Mouse (Mus musculus) retina, postnatal 1 day (tissue): ENCODE measurements around the gene Doc2g.
"Not testable (repeated sequence)": the region's sequence is repeated elsewhere in the genome, so short reads cannot be mapped to it uniquely, and the experiment has no call there.

Experiments used
- DNase-seq: peaks from one replicate; pipeline ENCODE4 v3.0.0-alpha.2; 2012

The Doc2g gene

GRCm38 (mm10) chr19:4003112-4003511 lies at the start of gene Doc2g:
Gene Doc2g, plus strand, starts transcription at chr19:4003313.
- DNase-seq: no peak

DNA sequence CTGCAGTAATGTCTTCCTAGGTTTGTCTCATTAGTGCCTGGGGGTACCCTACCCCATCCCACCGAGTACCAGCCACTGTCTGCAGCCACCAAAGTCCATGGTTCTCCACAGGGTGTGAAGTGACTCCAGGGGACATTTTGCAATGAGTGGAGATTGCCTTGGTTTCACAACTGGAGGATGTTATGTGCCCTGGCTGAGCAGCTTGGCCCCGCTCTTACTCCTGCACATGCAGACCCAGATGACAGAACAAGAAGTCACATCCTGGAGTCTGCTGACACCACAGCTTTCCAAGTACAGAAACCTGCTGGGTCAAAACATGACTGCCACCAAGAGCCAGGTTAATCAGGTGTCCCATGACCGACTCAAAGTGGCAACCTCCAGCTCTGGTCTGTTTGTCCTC lies 48.1 kb upstream of the Doc2g start:
- DNase-seq: no peak

GRCm38 (mm10) chr19:3955804-3956203 lies 47.3 kb upstream of the Doc2g start:
- peak; percentile 18 for DNase-seq

- not testable (repeated sequence) for DNase-seq
These were observed 45.6 kb upstream of the Doc2g start for GRCm38 (mm10) chr19:3957296-3958036.

DNA sequence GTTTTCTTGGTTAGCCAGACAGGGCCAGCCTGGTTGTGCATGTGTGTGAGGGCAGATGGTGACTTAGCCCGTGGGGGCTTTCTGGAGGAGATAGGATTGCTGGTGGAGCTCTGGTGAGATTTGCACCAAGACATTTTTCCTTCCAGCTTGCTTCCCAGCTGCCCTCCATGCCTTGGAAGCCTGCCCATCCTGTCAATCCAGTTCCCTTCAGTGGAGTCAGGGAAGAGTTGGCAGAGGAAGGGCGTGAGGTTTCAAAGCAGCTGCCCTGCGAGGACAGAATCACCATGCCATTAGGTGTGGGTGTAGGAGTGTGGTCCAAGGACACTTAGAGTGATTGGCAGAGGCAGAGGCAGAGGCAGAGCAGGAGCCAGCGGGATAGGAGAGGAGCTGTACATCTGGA lies 44.6 kb upstream of the Doc2g start, which contains the start of gene Aldh3b3:
Aldh3b3 (plus strand) TSS at position 176 of the 400 bp plus-strand sequence.
- no peak for DNase-seq

DNA sequence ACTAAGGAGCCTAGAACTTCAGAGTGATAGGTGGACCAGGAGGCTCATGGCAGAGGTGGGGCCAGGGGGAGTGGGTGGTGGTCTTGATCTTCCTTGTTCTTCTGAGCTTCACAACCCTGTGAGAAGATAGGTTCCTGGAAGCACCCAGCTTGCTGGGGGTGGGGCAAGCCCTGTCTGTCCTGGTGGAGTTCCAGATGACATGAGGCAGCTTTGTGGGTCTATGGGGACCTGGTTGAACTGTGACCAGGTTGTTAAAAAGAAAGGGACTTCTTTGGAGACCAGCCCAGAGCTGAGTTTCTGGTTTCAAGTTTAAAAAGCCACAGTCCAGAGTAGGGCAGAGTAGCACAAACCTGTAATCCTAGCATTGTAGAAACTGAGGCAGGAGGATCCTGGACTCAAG lies 44.1 kb upstream of the Doc2g start:
- DNase-seq: no peak

GRCm38 (mm10) chr19:3960211-3960610 lies 42.9 kb upstream of the Doc2g start:
- no peak for DNase-seq

DNA sequence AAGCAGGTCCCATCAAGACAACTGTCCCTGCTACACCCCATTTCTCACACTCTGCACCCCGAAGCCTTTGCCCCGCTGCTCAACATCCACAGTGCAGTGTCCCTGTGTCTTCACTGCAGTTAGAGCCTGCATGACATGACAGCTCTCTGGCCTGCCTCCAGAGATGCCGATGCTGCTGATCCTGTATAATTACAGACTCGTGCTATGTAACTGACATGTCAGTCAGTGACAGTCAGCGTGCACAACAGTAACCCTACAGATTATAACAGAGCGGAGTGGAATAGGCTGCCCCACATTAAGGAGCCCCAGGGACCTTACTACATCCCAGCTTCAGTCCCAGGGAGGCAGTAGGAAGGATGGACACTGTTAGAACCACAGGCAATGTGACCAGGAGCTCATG lies 41.3 kb upstream of the Doc2g start:
- not testable (repeated sequence) for DNase-seq

GRCm38 (mm10) chr19:3962469-3962868 lies 40.6 kb upstream of the Doc2g start:
- DNase-seq: peak; percentile 46

DNA sequence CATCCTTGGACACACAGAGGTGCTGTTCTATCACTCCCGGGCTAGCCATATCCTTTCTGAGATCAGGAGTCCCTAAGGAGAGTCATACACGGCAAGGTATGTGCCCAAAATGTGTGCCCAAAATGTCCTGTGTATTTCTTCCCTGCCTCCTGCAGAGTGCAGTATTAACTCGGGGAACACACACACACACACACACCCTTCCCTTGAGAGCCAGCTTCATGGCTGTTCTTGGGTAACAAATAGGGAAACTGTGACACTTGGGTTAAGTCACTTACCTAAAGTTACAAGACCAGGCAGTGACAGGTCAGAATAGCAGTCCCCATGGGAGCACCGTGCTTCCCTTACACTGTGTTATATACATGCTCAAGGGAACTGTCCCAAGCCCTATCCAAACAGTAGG lies 39.1 kb upstream of the Doc2g start:
- DNase-seq: no peak

DNA sequence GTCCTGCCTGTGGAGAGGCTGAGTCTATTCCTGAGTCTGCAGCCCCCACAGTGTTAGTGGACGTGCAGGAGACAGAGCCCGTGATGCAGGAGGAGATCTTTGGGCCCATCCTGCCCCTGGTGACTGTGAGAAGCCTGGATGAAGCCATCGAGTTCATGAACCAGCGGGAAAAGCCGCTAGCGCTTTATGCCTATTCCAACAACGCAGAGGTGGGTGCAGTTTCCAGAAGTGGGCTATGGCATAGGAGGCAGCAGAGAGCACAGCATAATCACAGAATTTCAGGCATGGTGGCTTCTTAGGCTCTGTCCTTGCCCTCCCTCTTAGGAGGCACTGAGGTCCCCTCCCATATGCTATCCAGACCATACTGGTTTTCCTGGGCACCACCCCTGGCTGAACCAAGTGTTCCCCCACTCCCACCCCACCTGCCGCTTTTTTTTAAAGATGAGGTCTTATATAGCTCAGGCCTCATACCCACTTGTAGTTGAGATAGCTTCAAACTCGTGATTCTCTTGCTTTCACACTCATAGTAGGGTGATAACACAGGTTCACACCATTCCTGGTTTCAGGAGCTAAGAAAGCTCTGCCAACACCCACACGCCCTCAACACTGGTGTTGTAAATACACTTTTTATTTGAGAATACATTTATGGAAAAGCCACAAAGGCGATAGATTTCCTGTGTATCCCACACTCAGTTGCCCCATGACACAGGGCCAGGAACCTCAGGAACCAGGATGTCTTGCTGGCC lies 36.6 kb upstream of the Doc2g start:
- peak; percentile 53 for DNase-seq

DNA sequence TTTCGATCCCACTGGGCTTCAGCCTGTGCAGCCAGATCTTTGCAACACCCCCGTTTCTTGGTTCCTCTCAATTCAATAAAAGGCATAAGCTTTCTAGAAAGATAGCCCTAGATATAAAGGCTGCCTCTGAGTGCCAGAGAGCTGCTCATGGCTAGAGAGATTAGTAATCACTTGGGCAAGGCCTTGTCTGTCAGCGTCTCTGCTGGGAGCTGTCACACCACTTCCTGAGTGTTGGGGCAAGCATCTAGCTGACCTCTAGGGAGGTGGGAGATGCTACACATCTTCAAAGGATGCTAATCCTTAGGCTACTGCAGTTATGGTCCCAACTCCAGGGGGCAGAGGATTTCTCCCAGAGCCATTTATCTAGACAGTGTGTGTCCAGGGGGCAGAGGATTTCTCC lies 35.9 kb upstream of the Doc2g start:
- no peak for DNase-seq

- no peak for DNase-seq
These were observed 30.9 kb upstream of the Doc2g start, which contains the start of gene Aldh3b2 for GRCm38 (mm10) chr19:3972229-3972628. Gene Aldh3b2, plus strand, starts transcription at chr19:3972328.

DNA sequence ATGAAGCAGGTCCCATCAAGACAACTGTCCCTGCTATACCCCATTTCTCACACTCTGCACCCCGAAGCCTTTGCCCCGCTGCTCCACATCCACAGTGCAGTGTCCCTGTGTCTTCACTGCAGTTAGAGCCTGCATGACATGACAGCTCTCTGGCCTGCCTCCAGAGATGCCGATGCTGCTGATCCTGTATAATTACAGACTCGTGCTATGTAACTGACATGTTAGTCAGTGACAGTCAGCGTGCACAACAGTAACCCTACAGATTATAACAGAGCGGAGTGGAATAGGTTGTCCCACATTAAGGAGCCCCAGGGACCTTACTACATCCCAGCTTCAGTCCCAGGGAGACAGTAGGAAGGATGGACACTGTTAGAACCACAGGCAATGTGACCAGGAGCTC lies 28.5 kb upstream of the Doc2g start:
- not testable (repeated sequence) for DNase-seq

- no peak for DNase-seq
These were observed 27.2 kb upstream of the Doc2g start for GRCm38 (mm10) chr19:3975866-3976265.

GRCm38 (mm10) chr19:3980309-3980708 lies 22.8 kb upstream of the Doc2g start:
- peak; percentile 93 for DNase-seq

GRCm38 (mm10) chr19:3980917-3981316 lies 22.2 kb upstream of the Doc2g start:
- DNase-seq: no peak

- no peak for DNase-seq
These were observed 19.4 kb upstream of the Doc2g start for GRCm38 (mm10) chr19:3983527-3984200.

DNA sequence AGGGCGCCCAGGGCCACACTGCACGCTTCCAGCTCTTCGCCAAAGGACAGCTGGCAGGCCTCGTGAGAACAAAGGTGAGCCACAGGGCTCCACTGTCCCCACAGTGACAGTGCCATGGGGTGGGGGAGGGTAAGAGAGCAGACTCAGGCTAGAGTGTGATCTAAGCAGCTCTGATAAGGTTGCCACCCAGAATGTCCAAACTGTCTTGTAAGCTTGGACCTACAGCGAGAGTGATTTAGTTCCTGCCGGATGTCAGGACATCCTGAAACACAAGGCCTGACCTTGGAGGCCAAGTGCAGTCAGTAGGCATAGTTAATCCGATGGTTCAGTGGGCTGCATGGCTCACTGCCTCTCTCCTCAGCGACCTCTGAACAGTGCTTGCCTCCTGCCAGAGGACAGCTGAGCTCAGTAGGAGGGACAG lies 17.8 kb upstream of the Doc2g start:
- peak; percentile 79 for DNase-seq

- peak; percentile 75 for DNase-seq
These were observed 16.8 kb upstream of the Doc2g start, which contains the start of gene Acy3 for GRCm38 (mm10) chr19:3986334-3986733. Gene Acy3, plus strand, starts transcription at chr19:3986570.

GRCm38 (mm10) chr19:3988066-3988465 lies 15.0 kb upstream of the Doc2g start:
- DNase-seq: no peak

- no peak for DNase-seq
These were observed 14.4 kb upstream of the Doc2g start for GRCm38 (mm10) chr19:3988750-3989149.

DNA sequence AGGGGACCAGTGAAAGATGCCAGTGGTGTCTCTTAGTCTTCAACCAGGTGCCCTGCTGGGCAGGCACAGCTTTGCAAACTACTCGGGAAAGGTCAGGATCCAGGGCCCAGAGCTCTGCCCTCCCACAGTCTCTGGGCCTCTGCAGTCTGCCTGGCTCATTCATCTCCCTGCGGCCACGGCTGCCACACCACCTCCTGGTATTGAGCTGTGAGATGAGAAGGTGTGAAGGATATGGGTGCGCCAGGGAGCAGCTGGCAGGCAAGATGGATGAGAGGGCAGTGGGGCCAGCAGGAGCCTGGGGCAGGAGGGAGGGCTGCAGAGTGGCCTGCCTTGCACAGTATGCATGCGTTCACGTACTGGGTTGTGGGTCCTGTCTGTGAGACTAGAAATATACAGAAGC lies 12.3 kb upstream of the Doc2g start:
- DNase-seq: peak; percentile 27

DNA sequence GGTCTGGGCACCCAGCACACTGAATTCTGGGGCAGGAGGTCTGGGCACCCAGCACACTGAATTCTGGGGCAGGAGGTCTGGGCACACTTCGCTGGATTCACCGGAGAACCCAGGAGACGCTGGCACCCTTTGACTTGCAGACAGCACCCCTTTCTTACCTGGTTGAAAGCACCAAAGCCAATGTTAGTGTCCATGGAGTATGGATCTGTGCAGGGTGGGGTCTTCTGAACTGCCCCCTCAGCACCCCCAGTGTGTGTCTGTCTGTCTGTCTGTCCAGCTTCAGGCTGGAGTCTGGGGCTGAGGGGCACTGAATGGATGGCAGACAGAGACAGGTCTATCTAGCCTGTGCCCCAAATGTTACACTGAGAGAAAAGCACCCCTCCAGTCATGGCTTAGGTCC lies 11.6 kb upstream of the Doc2g start:
- DNase-seq: no peak
